Mouse (Mus musculus) embryonic facial prominence, embryonic 12.5 days (tissue): Measurements from ENCODE around the gene Ccdc77. TPM values are rescaled to one million over a fixed set of nuclear protein-coding genes. Genes with fewer than 3 reads are reported as not detected.
"Not testable (repeated sequence)": the region's sequence is repeated elsewhere in the genome, so short reads cannot be mapped to it uniquely, and the experiment has no call there.

Experiments
- ATAC-seq: fragments of 200-750 bp; cut with Nextera tagmentation; 2 replicates; pipeline ENCODE4 v1.8.0; 2017; ENCODE audit not compliant: insufficient number of reproducible peaks, insufficient read depth, low FRiP score, low TSS enrichment
- H3K27ac ChIP-seq: fragments of 300-500 bp; sonication (generic); 2 replicates; pipeline ENCODE4 v1.5.1; 2016; ENCODE audit warnings: mild to moderate bottlenecking
- H3K27me3 ChIP-seq: fragments of 300-500 bp; sonication (generic); 2 replicates; pipeline ENCODE4 v1.6.1; 2016; ENCODE audit warnings: mild to moderate bottlenecking, moderate library complexity
- H3K36me3 ChIP-seq: fragments of 300-500 bp; sonication (generic); 2 replicates; pipeline ENCODE4 v1.6.1; 2016; ENCODE audit warnings: mild to moderate bottlenecking
- H3K4me1 ChIP-seq: fragments of 300-500 bp; sonication (generic); 2 replicates; pipeline ENCODE4 v1.6.1; 2016
- H3K4me2 ChIP-seq: fragments of 300-500 bp; sonication (generic); replicated peaks from 2 replicates; pipeline ENCODE4 v1.6.1; 2016; ENCODE audit warnings: mild to moderate bottlenecking, moderate library complexity
- H3K4me3 ChIP-seq: fragments of 300-500 bp; sonication (generic); 2 replicates; pipeline ENCODE4 v1.5.1; 2016; ENCODE audit warnings: mild to moderate bottlenecking
- H3K9ac ChIP-seq: fragments of 300-500 bp; sonication (generic); 2 replicates; pipeline ENCODE4 v1.6.1; 2016; ENCODE audit warnings: mild to moderate bottlenecking, moderate library complexity
- H3K9me3 ChIP-seq: fragments of 300-500 bp; sonication (generic); 2 replicates; pipeline ENCODE4 v1.6.1; 2016; ENCODE audit warnings: mild to moderate bottlenecking, moderate library complexity
- WGBS: fragments of 180-500 bp; shearing (Covaris S2); methylation state at CpG from one replicate; pipeline ENCODE4 v1.1.7; 2016; 5-methylcytosine and 5-hydroxymethylcytosine counted together
- polyA plus RNA-seq: library from polyadenylated mRNA; unstranded; fragments of >200 nt; fragmentation: Nextera tagmentation; extraction: Ambion mirVana; gene quantifications from 2 replicates; pipeline ENCODE4 v1.2.1, GENCODE M21; 2016

Ccdc77 gene
- polyA plus RNA-seq, 1 experiment from 2014 or later: 23.9 TPM

- WGBS: 82% methylated on average over 9 of the region's 9 CpGs
- Histone ChIP-seq H3K36me3 (no peaks in the 10 kb centered on the region), H3K4me1 (no peaks in the 10 kb centered on the region), H3K4me2 (no peak overlapping the region), H3K9ac (no peak overlapping the region), H3K9me3 (no peaks in the 10 kb centered on the region), H3K27me3 (no peaks in the 10 kb centered on the region), H3K4me3 (no peak overlapping the region), H3K27ac (no peak overlapping the region)
- no peak for ATAC-seq
These were observed 54.8 kb downstream of the Ccdc77 start for GRCm38 (mm10) chr6:120309338-120309737.

GRCm38 (mm10) chr6:120306859-120307594 lies 57.1 kb downstream of the Ccdc77 start:
- Histone ChIP-seq H3K4me2 (no peak overlapping the region), H3K4me1 (peaks cover 4% of the 10 kb centered on the region; the same call in 1 of the 2 replicates), H3K9me3 (no peaks in the 10 kb centered on the region), H3K36me3 (no peaks in the 10 kb centered on the region), H3K9ac (no peak overlapping the region), H3K27me3 (no peaks in the 10 kb centered on the region), H3K4me3 (no peak overlapping the region), H3K27ac (no peak overlapping the region)
- no peak for ATAC-seq
- 90% methylated on average over 3 of the region's 3 CpGs for WGBS

- H3K9me3 ChIP-seq: no peaks in the 10 kb centered on the region
- H3K27me3 ChIP-seq: no peaks in the 10 kb centered on the region
- peaks cover 4% of the 10 kb centered on the region; the same call in 1 of the 2 replicates for H3K4me1 ChIP-seq
- H3K36me3 ChIP-seq: no peaks in the 10 kb centered on the region
- H3K9ac ChIP-seq: peak overlapping the region; percentile 30
- H3K27ac ChIP-seq: peak overlapping the region; percentile 72
- no peak for ATAC-seq
- 10% methylated on average over 16 of the region's 16 CpGs for WGBS
- H3K4me2 ChIP-seq: peak overlapping the region; percentile 44
- peak overlapping the region; percentile 27 for H3K4me3 ChIP-seq
These were observed 61.3 kb downstream of the Ccdc77 start for GRCm38 (mm10) chr6:120302755-120303316.

GRCm38 (mm10) chr6:120301137-120301536 lies 63.0 kb downstream of the Ccdc77 start:
- Histone ChIP-seq H3K9me3 (no peaks in the 10 kb centered on the region), H3K4me1 (peaks cover 4% of the 10 kb centered on the region; the same call in 1 of the 2 replicates), H3K27me3 (no peaks in the 10 kb centered on the region), H3K27ac (no peak overlapping the region), H3K36me3 (no peaks in the 10 kb centered on the region), H3K9ac (no peak overlapping the region), H3K4me3 (no peak overlapping the region), H3K4me2 (no peak overlapping the region)
- 26% methylated on average over 6 of the region's 6 CpGs for WGBS
- no peak for ATAC-seq

GRCm38 (mm10) chr6:120296589-120296988 lies 67.6 kb downstream of the Ccdc77 start:
- ATAC-seq, H3K9ac ChIP-seq, H3K27ac ChIP-seq, H3K36me3 ChIP-seq, H3K4me2 ChIP-seq, H3K4me1 ChIP-seq, H3K4me3 ChIP-seq, H3K9me3 ChIP-seq: not testable (repeated sequence)
- peaks cover 22% of the 10 kb centered on the region for H3K27me3 ChIP-seq
- WGBS: 94% methylated on average over 2 of the region's 2 CpGs

GRCm38 (mm10) chr6:120294785-120295133 lies 69.4 kb downstream of the Ccdc77 start:
- Histone ChIP-seq H3K4me3 (peak overlapping the region; percentile 59), H3K9ac (peak overlapping the region; percentile 64), H3K27ac (peak overlapping the region; percentile 32; the same call in 1 of the 2 replicates), H3K9me3 (no peaks in the 10 kb centered on the region), H3K4me1 (no peaks in the 10 kb centered on the region), H3K4me2 (peak overlapping the region; percentile 96), H3K27me3 (peaks cover 25% of the 10 kb centered on the region), H3K36me3 (no peaks in the 10 kb centered on the region)
- ATAC-seq: peak; percentile 62; the same call in 1 of the 2 replicates
- under 1% methylated on average over 16 of the region's 16 CpGs for WGBS

GRCm38 (mm10) chr6:120294056-120294784 lies 70.0 kb downstream of the Ccdc77 start, which contains the start of the genes D330020A13Rik and B4galnt3:
Gene D330020A13Rik (plus strand): TSS chr6:120294364.
Gene B4galnt3 (minus strand): TSS chr6:120294559.
- peaks cover 25% of the 10 kb centered on the region for H3K27me3 ChIP-seq
- H3K9me3 ChIP-seq: no peaks in the 10 kb centered on the region
- no peaks in the 10 kb centered on the region for H3K4me1 ChIP-seq
- H3K36me3 ChIP-seq: no peaks in the 10 kb centered on the region
- H3K4me3 ChIP-seq: peak within 1 kb of the TSS; percentile 59
- H3K27ac ChIP-seq: peak within 1 kb of the TSS; percentile 32; the same call in 1 of the 2 replicates
- peak within 1 kb of the TSS; percentile 64 for H3K9ac ChIP-seq
- peak; percentile 84 for ATAC-seq
- H3K4me2 ChIP-seq: peak within 1 kb of the TSS; percentile 96
- under 1% methylated on average over 77 of the region's 79 CpGs for WGBS

GRCm38 (mm10) chr6:120291396-120292009 lies 72.7 kb downstream of the Ccdc77 start:
- H3K9me3 ChIP-seq: no peaks in the 10 kb centered on the region
- H3K27ac ChIP-seq: no peak overlapping the region
- 92% methylated on average over 7 of the region's 7 CpGs for WGBS
- H3K4me2 ChIP-seq: no peak overlapping the region
- no peaks in the 10 kb centered on the region for H3K4me1 ChIP-seq
- no peak for ATAC-seq
- H3K27me3 ChIP-seq: peaks cover 25% of the 10 kb centered on the region
- no peak overlapping the region for H3K9ac ChIP-seq
- H3K36me3 ChIP-seq: no peaks in the 10 kb centered on the region
- no peak overlapping the region for H3K4me3 ChIP-seq

GRCm38 (mm10) chr6:120289430-120289829 lies 74.7 kb downstream of the Ccdc77 start:
- no peak for ATAC-seq
- H3K9ac ChIP-seq: no peak overlapping the region
- no peak overlapping the region for H3K4me3 ChIP-seq
- peaks cover 20% of the 10 kb centered on the region for H3K27me3 ChIP-seq
- no peak overlapping the region for H3K27ac ChIP-seq
- H3K36me3 ChIP-seq: no peaks in the 10 kb centered on the region
- no peaks in the 10 kb centered on the region for H3K4me1 ChIP-seq
- 84% methylated on average over 4 of the region's 4 CpGs for WGBS
- H3K9me3 ChIP-seq: no peaks in the 10 kb centered on the region
- no peak overlapping the region for H3K4me2 ChIP-seq

- H3K36me3 ChIP-seq: no peaks in the 10 kb centered on the region
- peaks cover 15% of the 10 kb centered on the region for H3K27me3 ChIP-seq
- no peak overlapping the region for H3K9ac ChIP-seq
- no peaks in the 10 kb centered on the region for H3K9me3 ChIP-seq
- no peak for ATAC-seq
- H3K4me2 ChIP-seq: no peak overlapping the region
- H3K4me3 ChIP-seq: no peak overlapping the region
- H3K27ac ChIP-seq: no peak overlapping the region
- WGBS: 32% methylated on average over 7 of the region's 7 CpGs
- H3K4me1 ChIP-seq: no peaks in the 10 kb centered on the region
These were observed 75.6 kb downstream of the Ccdc77 start for GRCm38 (mm10) chr6:120288541-120288940.

- no peak overlapping the region for H3K4me3 ChIP-seq
- H3K4me1 ChIP-seq: no peaks in the 10 kb centered on the region
- WGBS: 84% methylated on average over 9 of the region's 9 CpGs
- no peak overlapping the region for H3K27ac ChIP-seq
- no peak overlapping the region for H3K9ac ChIP-seq
- no peak for ATAC-seq
- no peaks in the 10 kb centered on the region for H3K9me3 ChIP-seq
- H3K4me2 ChIP-seq: no peak overlapping the region
- H3K27me3 ChIP-seq: peaks cover 5% of the 10 kb centered on the region; the same call in 1 of the 2 replicates
- H3K36me3 ChIP-seq: no peaks in the 10 kb centered on the region
These were observed 76.9 kb downstream of the Ccdc77 start for GRCm38 (mm10) chr6:120287279-120287678.
